Mouse (Mus musculus) forebrain, embryonic 14.5 days (tissue): ENCODE measurements around the gene Itgb6. TPM values are rescaled to one million over a fixed set of nuclear protein-coding genes. Genes with fewer than 3 reads are reported as not detected.

ENCODE experiments used
- ATAC-seq: fragments of 200-750 bp; cut with Nextera tagmentation; 2 replicates; pipeline ENCODE4 v1.8.0; 2017; ENCODE audit warnings: mild to moderate bottlenecking, moderate library complexity
- DNase-seq: peaks from one replicate; pipeline ENCODE4 v3.0.0-alpha.2; 2015; ENCODE audit warnings: low spot score
- H3K27ac ChIP-seq: fragments of 300-500 bp; sonication (generic); 2 replicates; pipeline ENCODE4 v1.5.1; 2014; ENCODE audit warnings: low read depth, mild to moderate bottlenecking, control low read depth, low read length, moderate library complexity
- H3K27me3 ChIP-seq: fragments of 300-500 bp; sonication (generic); replicated peaks from 2 replicates; pipeline ENCODE4 v1.6.1; 2014; ENCODE audit warnings: low read length, control low read depth, mixed read lengths; ENCODE audit not compliant: control insufficient read depth, insufficient read depth
- H3K36me3 ChIP-seq: fragments of 300-500 bp; sonication (generic); 2 replicates; pipeline ENCODE4 v1.6.1; 2014; ENCODE audit warnings: low read length, control low read depth; ENCODE audit not compliant: control insufficient read depth, insufficient read depth
- H3K4me1 ChIP-seq: fragments of 300-500 bp; sonication (generic); 2 replicates; pipeline ENCODE4 v1.6.1; 2014; ENCODE audit warnings: antibody characterized with exemption, low read length, control low read depth; ENCODE audit not compliant: control insufficient read depth, insufficient read depth
- H3K4me2 ChIP-seq: fragments of 300-500 bp; sonication (generic); 2 replicates; pipeline ENCODE4 v1.6.1; 2014; ENCODE audit warnings: mild to moderate bottlenecking, control low read depth, low read length
- H3K4me3 ChIP-seq: fragments of 300-500 bp; sonication (generic); 2 replicates; pipeline ENCODE4 v1.5.1; 2014; ENCODE audit warnings: low read depth, low read length, control low read depth
- H3K9ac ChIP-seq: fragments of 300-500 bp; sonication (generic); 2 replicates; pipeline ENCODE4 v1.6.1; 2014; ENCODE audit warnings: mild to moderate bottlenecking, low read length, control low read depth, moderate library complexity
- H3K9me3 ChIP-seq: fragments of 300-500 bp; sonication (generic); replicated peaks from 2 replicates; pipeline ENCODE4 v1.6.1; 2016; ENCODE audit warnings: low read length, control low read depth, mixed read lengths; ENCODE audit not compliant: control insufficient read depth
- WGBS: fragments of 180-500 bp; shearing (Covaris S2); extraction: QIAGEN DNeasy Blood & Tissue Kit; methylation state at CpG from one replicate; pipeline ENCODE4 v1.1.7; 2014; 5-methylcytosine and 5-hydroxymethylcytosine counted together
- polyA plus RNA-seq: library from polyadenylated mRNA; unstranded; fragments of >200 nt; fragmentation: Nextera tagmentation; extraction: Ambion mirVana; gene quantifications from 2 replicates; pipeline ENCODE4 v1.2.1, GENCODE M21; 2014

The Itgb6 gene
- polyA plus RNA-seq, 1 experiment from 2014 or later: 0.09 TPM

GRCm38 (mm10) chr2:60632791-60633190 lies 89.7 kb downstream of the Itgb6 start:
- Histone ChIP-seq H3K36me3 (no peaks in the 10 kb centered on the region), H3K9me3 (no peaks in the 10 kb centered on the region), H3K4me3 (no peak overlapping the region), H3K9ac (no peak overlapping the region), H3K27ac (no peak overlapping the region), H3K4me1 (peaks cover 12% of the 10 kb centered on the region), H3K4me2 (no peak overlapping the region), H3K27me3 (0 out of 2 replicates have a peak, but pooled peaks cover 6% of the 10 kb centered on the region)
- 86% methylated on average over 2 of the region's 2 CpGs for WGBS
- ATAC-seq (no peak), DNase-seq (no peak)

- Histone ChIP-seq H3K4me3 (no peak overlapping the region), H3K4me1 (no peaks in the 10 kb centered on the region), H3K27me3 (0 out of 2 replicates have a peak, but pooled peaks cover 6% of the 10 kb centered on the region), H3K9ac (no peak overlapping the region), H3K36me3 (no peaks in the 10 kb centered on the region), H3K4me2 (no peak overlapping the region), H3K9me3 (no peaks in the 10 kb centered on the region), H3K27ac (no peak overlapping the region)
- ATAC-seq (peak; percentile 52; the same call in 1 of the 2 replicates), DNase-seq (peak; percentile 67)
- 45% methylated on average over 2 of the region's 2 CpGs for WGBS
Observed at GRCm38 (mm10) chr2:60630304-60630703, 92.1 kb downstream of the Itgb6 start.

GRCm38 (mm10) chr2:60627952-60628351 lies 94.5 kb downstream of the Itgb6 start:
- Histone ChIP-seq H3K4me3 (no peak overlapping the region), H3K9me3 (no peaks in the 10 kb centered on the region), H3K27ac (no peak overlapping the region), H3K27me3 (0 out of 2 replicates have a peak, but pooled peaks cover 2% of the 10 kb centered on the region), H3K4me1 (no peaks in the 10 kb centered on the region), H3K4me2 (no peak overlapping the region), H3K36me3 (no peaks in the 10 kb centered on the region), H3K9ac (no peak overlapping the region)
- no peak for DNase-seq
- 82% methylated on average over 4 of the region's 4 CpGs for WGBS
- no peak for ATAC-seq

DNA sequence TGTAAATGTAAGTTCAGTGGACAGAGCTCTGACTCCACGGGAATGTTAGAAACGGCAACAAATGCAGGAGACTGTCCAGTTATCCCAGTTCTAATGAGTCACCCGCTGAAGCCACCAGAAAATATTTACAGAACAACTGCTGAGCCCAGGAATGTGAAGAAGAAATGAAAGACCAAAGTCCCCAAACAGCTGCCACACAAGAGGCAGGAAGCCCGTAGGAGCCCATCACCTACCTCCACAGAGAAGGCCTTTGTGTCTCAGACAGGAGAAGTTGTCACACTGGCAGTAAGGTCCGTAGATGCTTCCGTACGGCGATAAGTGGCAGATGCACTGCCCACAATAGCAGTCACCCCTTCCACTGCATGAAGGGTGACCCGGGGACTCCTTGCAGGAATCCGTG lies 94.9 kb downstream of the Itgb6 start:
- no peak overlapping the region for H3K9ac ChIP-seq
- no peak for DNase-seq
- ATAC-seq: no peak
- no peak overlapping the region for H3K27ac ChIP-seq
- no peak overlapping the region for H3K4me3 ChIP-seq
- H3K4me2 ChIP-seq: no peak overlapping the region
- 0 out of 2 replicates have a peak, but pooled peaks cover 2% of the 10 kb centered on the region for H3K27me3 ChIP-seq
- H3K36me3 ChIP-seq: no peaks in the 10 kb centered on the region
- WGBS: 85% methylated on average over 10 of the region's 10 CpGs
- H3K4me1 ChIP-seq: no peaks in the 10 kb centered on the region
- no peaks in the 10 kb centered on the region for H3K9me3 ChIP-seq

DNA sequence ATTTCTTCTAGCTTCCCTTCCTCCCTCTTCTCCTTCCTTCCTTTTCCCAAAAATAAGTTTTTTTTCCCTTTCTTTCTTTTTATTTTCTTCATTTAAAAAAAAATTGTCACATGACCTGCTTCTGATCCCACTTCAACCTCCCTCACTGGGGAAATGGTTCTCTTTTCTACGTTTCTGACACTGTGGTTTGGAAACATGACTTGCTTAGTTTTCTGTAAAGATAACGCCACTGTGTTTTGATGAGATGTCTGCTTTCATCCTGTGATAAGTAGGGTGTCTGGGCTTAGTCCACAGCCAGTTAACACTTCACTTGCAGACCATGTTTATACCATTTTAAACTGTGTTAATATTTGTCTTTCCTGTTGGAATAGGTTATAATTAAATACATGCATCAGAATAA lies 96.7 kb downstream of the Itgb6 start:
- 61% methylated on average over 2 of the region's 2 CpGs for WGBS
- Histone ChIP-seq H3K27me3 (0 out of 2 replicates have a peak, but pooled peaks cover 2% of the 10 kb centered on the region), H3K36me3 (no peaks in the 10 kb centered on the region), H3K4me2 (no peak overlapping the region), H3K4me3 (no peak overlapping the region), H3K4me1 (no peaks in the 10 kb centered on the region), H3K9ac (no peak overlapping the region), H3K9me3 (no peaks in the 10 kb centered on the region), H3K27ac (no peak overlapping the region)
- DNase-seq (no peak), ATAC-seq (no peak)

DNA sequence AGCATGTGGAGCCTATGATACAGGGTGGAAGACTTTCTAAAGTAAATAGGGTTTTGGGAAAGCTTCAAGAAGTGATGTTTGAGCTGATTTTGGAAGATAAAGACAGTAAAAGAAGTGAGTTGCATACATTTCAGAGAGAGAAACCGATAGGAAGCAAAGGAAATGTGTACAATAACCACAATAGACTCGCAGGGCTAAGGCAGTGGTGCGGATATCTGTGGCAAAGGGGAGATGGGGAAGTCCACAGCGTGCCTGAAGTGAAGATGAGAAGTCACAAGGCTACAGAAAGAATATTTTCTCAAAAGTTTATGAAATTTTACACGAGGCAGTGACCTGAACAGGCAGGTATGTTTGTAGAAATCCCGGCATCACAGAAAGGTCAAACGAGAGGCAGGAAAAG lies 100.3 kb downstream of the Itgb6 start:
- WGBS: 85% methylated on average over 7 of the region's 7 CpGs

DNA sequence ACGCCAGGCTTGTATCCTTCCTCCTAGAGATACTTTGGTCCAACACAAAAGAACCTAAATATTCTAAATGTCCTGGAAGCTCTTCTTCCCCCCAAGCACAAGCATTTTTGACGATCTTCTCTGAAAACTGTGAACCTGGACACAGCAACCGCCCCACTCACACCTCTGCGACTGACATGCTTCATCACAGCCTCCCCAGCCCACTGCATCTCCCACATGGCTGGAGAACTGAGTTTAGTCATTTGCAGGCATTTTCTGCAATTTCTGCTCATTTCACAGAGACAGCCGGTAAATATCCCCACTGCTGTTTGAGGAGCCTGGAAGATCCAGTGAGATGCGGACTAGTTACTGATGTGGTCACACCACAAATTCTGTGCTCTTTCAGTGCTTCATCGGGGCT lies 107.7 kb downstream of the Itgb6 start:
- no peaks in the 10 kb centered on the region for H3K27me3 ChIP-seq
- no peaks in the 10 kb centered on the region for H3K9me3 ChIP-seq
- no peak overlapping the region for H3K9ac ChIP-seq
- no peak overlapping the region for H3K4me2 ChIP-seq
- H3K27ac ChIP-seq: no peak overlapping the region
- DNase-seq (no peak), ATAC-seq (no peak)
- peaks cover 12% of the 10 kb centered on the region for H3K4me1 ChIP-seq
- 94% methylated on average over 7 of the region's 7 CpGs for WGBS
- H3K4me3 ChIP-seq: no peak overlapping the region
- H3K36me3 ChIP-seq: no peaks in the 10 kb centered on the region

More for the DNA sequence above, 100.3 kb downstream of the Itgb6 start:
- DNase-seq: no peak
- Histone ChIP-seq H3K27me3 (no peaks in the 10 kb centered on the region), H3K4me3 (no peak overlapping the region), H3K9me3 (no peaks in the 10 kb centered on the region), H3K4me2 (no peak overlapping the region), H3K9ac (no peak overlapping the region), H3K27ac (no peak overlapping the region), H3K4me1 (no peaks in the 10 kb centered on the region), H3K36me3 (no peaks in the 10 kb centered on the region)
- ATAC-seq: no peak

DNA sequence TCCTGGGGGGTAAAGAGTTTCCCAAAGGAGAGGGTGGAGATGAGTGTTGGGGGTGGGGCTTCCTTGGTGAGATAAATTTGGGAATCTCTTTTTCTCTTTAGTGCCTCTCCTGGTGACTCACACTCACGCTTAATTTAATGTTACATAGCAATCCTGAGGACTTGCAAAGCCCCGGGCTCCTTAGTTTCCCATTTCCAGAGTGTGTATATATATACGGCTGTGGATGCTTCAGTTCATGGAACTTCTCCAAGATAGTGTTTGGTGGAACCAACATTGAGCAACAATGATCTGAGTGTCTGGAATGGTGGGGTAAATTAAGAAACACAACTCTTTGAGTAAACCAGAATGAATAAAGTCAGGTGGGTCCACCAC lies 108.6 kb downstream of the Itgb6 start:
- H3K4me3 ChIP-seq: no peak overlapping the region
- H3K27ac ChIP-seq: no peak overlapping the region
- peak overlapping the region; percentile 29 for H3K4me2 ChIP-seq
- no peaks in the 10 kb centered on the region for H3K9me3 ChIP-seq
- WGBS: 31% methylated on average over 3 of the region's 3 CpGs
- H3K36me3 ChIP-seq: no peaks in the 10 kb centered on the region
- no peaks in the 10 kb centered on the region for H3K27me3 ChIP-seq
- H3K9ac ChIP-seq: no peak overlapping the region
- peaks cover 12% of the 10 kb centered on the region for H3K4me1 ChIP-seq
- ATAC-seq (no peak), DNase-seq (no peak)

- Histone ChIP-seq H3K27me3 (no peaks in the 10 kb centered on the region), H3K27ac (no peak overlapping the region), H3K4me2 (peak overlapping the region; percentile 29), H3K9ac (no peak overlapping the region), H3K4me1 (peaks cover 12% of the 10 kb centered on the region), H3K9me3 (no peaks in the 10 kb centered on the region), H3K4me3 (no peak overlapping the region), H3K36me3 (no peaks in the 10 kb centered on the region)
- 11% methylated on average over 15 of the region's 15 CpGs for WGBS
- peak; percentile 55; the same call in 1 of the 2 replicates for ATAC-seq
- peak; percentile 49 for DNase-seq
Observed at GRCm38 (mm10) chr2:60612906-60613856, 109.3 kb downstream of the Itgb6 start.
